17 mouse cellular contexts compared by ENCODE assay signal in genomic region chr5:35171336-35171735, GRCm38 (mm10).
DNase-seq lines count a peak whose midpoint lies in the region; ATAC-seq lines count a peak whose summit lies in the region.
"Had no signal": no experiment of that assay in that cellular context is flagged by ENCODE, and none has a peak within 500 bp of the region (broad histone marks: within the 10 kb centered on the region; RNA-seq: fewer than 3 reads in every experiment).

No protein-coding gene starts in this region.

- H3K27me3 ChIP-seq in midbrain, embryonic 11.5 days (ENCODE audit: control insufficient read depth, insufficient read depth, low read length): no peaks in the 10 kb centered on the region
- H3K27me3 ChIP-seq in midbrain, embryonic 16.5 days (ENCODE audit: control insufficient read depth, insufficient read depth, low read depth, low read length): no peaks in the 10 kb centered on the region
- H3K27me3 ChIP-seq in neural tube, embryonic 15.5 days (replicated peaks): no peaks in the 10 kb centered on the region
- H3K27me3 ChIP-seq: neural tube, embryonic 12.5 days had no signal

- no peak overlapping the region for H3K4me3 ChIP-seq in midbrain, embryonic 11.5 days (ENCODE audit: low read depth, low read length)
- no peak overlapping the region for H3K4me3 ChIP-seq in midbrain, embryonic 16.5 days (ENCODE audit: low read depth, low read length)
- no peak overlapping the region for H3K4me3 ChIP-seq in neural tube, embryonic 15.5 days (replicated peaks)
- H3K4me3 ChIP-seq: hindbrain, embryonic 10.5 days; megakaryocyte, embryonic 14.5 days; neural tube, embryonic 12.5 days had no signal

- H3K27ac ChIP-seq in midbrain, embryonic 11.5 days (ENCODE audit: low read depth, low read length): no peak overlapping the region
- H3K27ac ChIP-seq in midbrain, embryonic 16.5 days (ENCODE audit: low read length): no peak overlapping the region
- peak overlapping the region; percentile 65; the same call in 1 of the 2 replicates for H3K27ac ChIP-seq in neural tube, embryonic 15.5 days (replicated peaks)
- H3K27ac ChIP-seq: hindbrain, embryonic 10.5 days; neural tube, embryonic 12.5 days had no signal

- H3K4me1 ChIP-seq in midbrain, embryonic 11.5 days (ENCODE audit: control insufficient read depth, insufficient read depth, low read length): no peaks in the 10 kb centered on the region
- no peaks in the 10 kb centered on the region for H3K4me1 ChIP-seq in midbrain, embryonic 16.5 days (ENCODE audit: control insufficient read depth, insufficient read depth, low read length)
- peaks cover 17% of the 10 kb centered on the region for H3K4me1 ChIP-seq in neural tube, embryonic 15.5 days
- H3K4me1 ChIP-seq: hindbrain, embryonic 10.5 days; neural tube, embryonic 12.5 days had no signal

- no peak overlapping the region for H3K9ac ChIP-seq in midbrain, embryonic 11.5 days (ENCODE audit: low read length)
- H3K9ac ChIP-seq in midbrain, embryonic 16.5 days (ENCODE audit: low read depth, low read length): no peak overlapping the region
- no peak overlapping the region for H3K9ac ChIP-seq in neural tube, embryonic 15.5 days (replicated peaks)
- H3K9ac ChIP-seq: neural tube, embryonic 12.5 days had no signal

- H3K9me3 ChIP-seq in midbrain, embryonic 11.5 days (ENCODE audit: control insufficient read depth, low read length): no peaks in the 10 kb centered on the region; the same call in 1 of the 2 replicates
- no peaks in the 10 kb centered on the region for H3K9me3 ChIP-seq in midbrain, embryonic 16.5 days (replicated peaks; ENCODE audit: control insufficient read depth, low read length, poor library complexity, severe bottlenecking)
- H3K9me3 ChIP-seq in neural tube, embryonic 15.5 days (replicated peaks): no peaks in the 10 kb centered on the region
- H3K9me3 ChIP-seq: hindbrain, embryonic 10.5 days; neural tube, embryonic 12.5 days had no signal

- H3K36me3 ChIP-seq in midbrain, embryonic 11.5 days (ENCODE audit: control insufficient read depth, insufficient read depth, low read length): no peaks in the 10 kb centered on the region
- no peaks in the 10 kb centered on the region for H3K36me3 ChIP-seq in midbrain, embryonic 16.5 days (ENCODE audit: control insufficient read depth, insufficient read depth, low read length)
- no peaks in the 10 kb centered on the region for H3K36me3 ChIP-seq in neural tube, embryonic 15.5 days
- H3K36me3 ChIP-seq: hindbrain, embryonic 10.5 days; neural tube, embryonic 12.5 days had no signal

- ATAC-seq in midbrain, embryonic 11.5 days (ENCODE audit: low FRiP score): no peak
- no peak for ATAC-seq in midbrain, embryonic 16.5 days
- ATAC-seq in neural tube, embryonic 15.5 days (ENCODE audit: low FRiP score): no peak

- DNase-seq in midbrain, embryonic 11.5 days (ENCODE audit: low spot score, missing footprints): peak; percentile 68
- DNase-seq in cerebellum, adult 11 months: peak; percentile 74
- peak; percentile 74 for DNase-seq in cerebellum, adult 8-10 months
- DNase-seq in spleen, postnatal 4 days (ENCODE audit: low spot score in 2 of 2): no peak
- DNase-seq in urinary bladder, postnatal 10 days (ENCODE audit: low spot score): no peak
- DNase-seq: adrenal gland, adult 2 months; gastrocnemius, postnatal 36 days; kidney, adult 18-20 months; kidney, postnatal 10 days; lung, adult 18-20 months; lung, postnatal 14 days; spleen, adult 18-20 months had no signal

- no peak overlapping the region for H3K4me2 ChIP-seq in midbrain, embryonic 11.5 days
- no peak overlapping the region for H3K4me2 ChIP-seq in midbrain, embryonic 16.5 days (ENCODE audit: low read length)
- H3K4me2 ChIP-seq in neural tube, embryonic 15.5 days: no peak overlapping the region
- H3K4me2 ChIP-seq: neural tube, embryonic 12.5 days had no signal

- 88% methylated on average over 3 of the region's 3 CpGs for WGBS in midbrain, embryonic 11.5 days
- 68% methylated on average over 3 of the region's 3 CpGs for WGBS in midbrain, embryonic 16.5 days
- 59% methylated on average over 3 of the region's 3 CpGs for WGBS in neural tube, embryonic 15.5 days

Comparison
In these comparisons a context has a peak if more than half of its experiments do, and no peak if none do; other contexts are left out.
1. DNase-seq: peak in midbrain, embryonic 11.5 days (single experiment), cerebellum, adult 11 months (single experiment) and cerebellum, adult 8-10 months (single experiment); none in spleen, postnatal 4 days (0 of 2) and urinary bladder, postnatal 10 days (single experiment).